Mouse (Mus musculus) MEL (cell line): ENCODE data around the gene Vtcn1. TPM values are rescaled to one million over a fixed set of nuclear protein-coding genes. Genes with fewer than 3 reads are reported as not detected.

Experiments used
- DNase-seq: peaks from one replicate; pipeline ENCODE4 v3.0.0; 2011; ENCODE audit warnings: low read depth, low spot score
- H3K27ac ChIP-seq: 2 replicates; pipeline ENCODE4 v1.5.1; 2012; ENCODE audit warnings: low read depth, mild to moderate bottlenecking, control low read depth, low read length, moderate library complexity; ENCODE audit not compliant: control insufficient read depth
- H3K27me3 ChIP-seq, 2 experiments: fragments of 150-350 bp in 1 of 2; sonication (generic) in 1 of 2; 2 replicates each; pipeline ENCODE4 v1.6.1; 2012; ENCODE audit warnings: low read length in 2 of 2, mild to moderate bottlenecking in 2 of 2, improper control_type of control experiment in 1 of 2, moderate library complexity in 1 of 2; ENCODE audit not compliant: insufficient read depth in 2 of 2, control insufficient read depth in 1 of 2
- H3K36me3 ChIP-seq, 2 experiments: 2 replicates each; pipeline ENCODE4 v1.6.1; 2012 to 2014; ENCODE audit warnings: low read length in 2 of 2, improper control_type of control experiment in 1 of 2, inconsistent platforms in 1 of 2, mild to moderate bottlenecking in 1 of 2; ENCODE audit not compliant: insufficient read depth in 2 of 2, control insufficient read depth in 1 of 2
- H3K4me1 ChIP-seq, 2 experiments: fragments of 150-350 bp in 1 of 2; sonication (generic) in 1 of 2; 2 replicates each; pipeline ENCODE4 v1.6.1; 2012; ENCODE audit warnings: low read length in 2 of 2, improper control_type of control experiment in 1 of 2, mild to moderate bottlenecking in 1 of 2; ENCODE audit not compliant: insufficient read depth in 2 of 2, control insufficient read depth in 1 of 2
- H3K4me3 ChIP-seq, 2 experiments: fragments of 150-350 bp in 1 of 2; sonication (generic) in 1 of 2; 2 replicates each; pipeline ENCODE4 v1.5.1; 2012; ENCODE audit warnings: low read depth in 2 of 2, low read length in 2 of 2, mild to moderate bottlenecking in 2 of 2, moderate library complexity in 2 of 2, control low read depth in 1 of 2, improper control_type of control experiment in 1 of 2; ENCODE audit not compliant: control insufficient read depth in 1 of 2, insufficient read depth in 1 of 2
- H3K79me2 ChIP-seq: 2 replicates; pipeline ENCODE4 v1.6.1; 2012; ENCODE audit warnings: mild to moderate bottlenecking, low read length, moderate library complexity; ENCODE audit not compliant: control insufficient read depth, poor library complexity, insufficient read depth
- H3K9ac ChIP-seq: 2 replicates; pipeline ENCODE4 v1.6.1; 2012; ENCODE audit warnings: low read depth, mild to moderate bottlenecking, control low read depth, low read length, moderate library complexity; ENCODE audit not compliant: control insufficient read depth, poor library complexity, severe bottlenecking
- H3K9me3 ChIP-seq: fragments of 150-350 bp; sonication (generic); replicated peaks from 2 replicates; pipeline ENCODE4 v1.6.1; 2012; ENCODE audit warnings: mild to moderate bottlenecking, low read length, improper control_type of control experiment, moderate library complexity; ENCODE audit not compliant: insufficient read depth
- CHD1 ChIP-seq: IDR thresholded peaks from 2 replicates; pipeline ENCODE4 v1.6.1; 2012; ENCODE audit warnings: low read depth, mild to moderate bottlenecking, inconsistent platforms, low read length, improper control_type of control experiment
- CHD2 ChIP-seq: IDR thresholded peaks from 2 replicates; pipeline ENCODE4 v1.6.1; 2011; ENCODE audit warnings: low read length, improper control_type of control experiment
- CTCF ChIP-seq, 3 experiments: IDR thresholded peaks in 2 of 3; conservative IDR thresholded peaks in 1 of 3; 2 replicates each; pipeline ENCODE4 v1.5.1; 2011 to 2012; ENCODE audit warnings: low read length in 3 of 3, low read depth in 2 of 3, mild to moderate bottlenecking in 2 of 3, improper control_type of control experiment in 1 of 3, inconsistent platforms in 1 of 3, mixed read lengths in 1 of 3, moderate library complexity in 1 of 3; ENCODE audit not compliant: control insufficient read depth in 1 of 3, insufficient read depth in 1 of 3, poor library complexity in 1 of 3, severe bottlenecking in 1 of 3
- EP300 ChIP-seq, 2 experiments: IDR thresholded peaks; 2 replicates each; pipeline ENCODE4 v1.6.1; 2011; ENCODE audit warnings: improper control_type of control experiment in 2 of 2, low read length in 2 of 2, low read depth in 1 of 2, mild to moderate bottlenecking in 1 of 2
- ETS1 ChIP-seq: IDR thresholded peaks from 2 replicates; pipeline ENCODE4 v1.6.1; 2012; ENCODE audit warnings: low read depth, mild to moderate bottlenecking, inconsistent platforms, low read length, improper control_type of control experiment, moderate library complexity
- GATA1 ChIP-seq: IDR thresholded peaks from 2 replicates; pipeline ENCODE4 v1.6.1; 2011; ENCODE audit warnings: low read depth, low read length, improper control_type of control experiment
- HCFC1 ChIP-seq: IDR thresholded peaks from 2 replicates; pipeline ENCODE4 v1.6.1; 2012; ENCODE audit warnings: low read depth, mild to moderate bottlenecking, inconsistent platforms, low read length, improper control_type of control experiment, moderate library complexity
- KAT2A ChIP-seq: conservative IDR thresholded peaks from 2 replicates; pipeline ENCODE4 v1.6.1; 2012; ENCODE audit warnings: low read depth, low read length, improper control_type of control experiment, inconsistent platforms
- MAFK ChIP-seq: IDR thresholded peaks from 2 replicates; pipeline ENCODE4 v1.6.1; 2011; ENCODE audit warnings: low read depth, mild to moderate bottlenecking, low read length, improper control_type of control experiment, borderline replicate concordance
- MAX ChIP-seq: IDR thresholded peaks from 2 replicates; pipeline ENCODE4 v1.6.1; 2011; ENCODE audit warnings: low read length, improper control_type of control experiment
- MAZ ChIP-seq: IDR thresholded peaks from 2 replicates; pipeline ENCODE4 v1.6.1; 2012; ENCODE audit warnings: low read depth, mild to moderate bottlenecking, inconsistent platforms, low read length, improper control_type of control experiment
- MXI1 ChIP-seq: IDR thresholded peaks from 2 replicates; pipeline ENCODE4 v1.6.1; 2011; ENCODE audit warnings: mild to moderate bottlenecking, low read depth, low read length, improper control_type of control experiment
- MYC ChIP-seq: IDR thresholded peaks from 2 replicates; pipeline ENCODE4 v1.6.1; 2011; ENCODE audit warnings: low read depth, mild to moderate bottlenecking, low read length, improper control_type of control experiment, moderate library complexity
- NELFE ChIP-seq: IDR thresholded peaks from 2 replicates; pipeline ENCODE4 v1.6.1; 2011; ENCODE audit warnings: low read depth, low read length, improper control_type of control experiment
- NRF1 ChIP-seq: IDR thresholded peaks from 2 replicates; pipeline ENCODE4 v1.6.1; 2014; ENCODE audit warnings: low read depth, mild to moderate bottlenecking, inconsistent platforms, low read length, improper control_type of control experiment, moderate library complexity; ENCODE audit not compliant: poor library complexity, insufficient read depth, severe bottlenecking
- POLR2A ChIP-seq, 2 experiments: IDR thresholded peaks; 2 replicates each; pipeline ENCODE4 v1.6.1; 2011 to 2012; ENCODE audit warnings: low read length in 2 of 2, mild to moderate bottlenecking in 2 of 2, control low read depth in 1 of 2, improper control_type of control experiment in 1 of 2, low read depth in 1 of 2, moderate library complexity in 1 of 2; ENCODE audit not compliant: control insufficient read depth in 1 of 2, insufficient read depth in 1 of 2, poor library complexity in 1 of 2
- SMC3 ChIP-seq: IDR thresholded peaks from 2 replicates; pipeline ENCODE4 v1.6.1; 2011; ENCODE audit warnings: low read depth, low read length, improper control_type of control experiment
- TBP ChIP-seq: IDR thresholded peaks from 2 replicates; pipeline ENCODE4 v1.8.0; 2011; ENCODE audit warnings: low read depth, low read length, improper control_type of control experiment
- TCF12 ChIP-seq: IDR thresholded peaks from 2 replicates; pipeline ENCODE4 v1.6.1; 2014; ENCODE audit warnings: low read depth, mild to moderate bottlenecking, inconsistent platforms, low read length, improper control_type of control experiment, moderate library complexity
- USF1 ChIP-seq: IDR thresholded peaks from 2 replicates; pipeline ENCODE4 v1.6.1; 2014; ENCODE audit warnings: low read depth, mild to moderate bottlenecking, inconsistent platforms, low read length, improper control_type of control experiment, moderate library complexity
- ZC3H11A ChIP-seq: IDR thresholded peaks from 2 replicates; pipeline ENCODE4 v1.6.1; 2012; ENCODE audit warnings: low read depth, mild to moderate bottlenecking, inconsistent platforms, low read length, improper control_type of control experiment
- ZKSCAN1 ChIP-seq: IDR thresholded peaks from 2 replicates; pipeline ENCODE4 v1.6.1; 2012; ENCODE audit warnings: low read depth, mild to moderate bottlenecking, inconsistent platforms, low read length, improper control_type of control experiment, moderate library complexity
- ZNF384 ChIP-seq: IDR thresholded peaks from 2 replicates; pipeline ENCODE4 v1.6.1; 2012; ENCODE audit warnings: low read depth, mild to moderate bottlenecking, inconsistent platforms, low read length, improper control_type of control experiment
- polyA plus RNA-seq, 2 experiments: library from polyadenylated mRNA; stranded (reverse) in 1 of 2; unstranded in 1 of 2; fragments of >175 nt in 1 of 2; fragments of >200 nt in 1 of 2; gene quantifications; 2 replicates each; pipeline versions ENCODE4 v1.2.1 to v1.2.4; 2012; ENCODE audit warnings: low replicate concordance in 2 of 2, low read depth in 1 of 2; ENCODE audit not compliant: insufficient read length in 2 of 2, insufficient read depth in 1 of 2, missing spikeins in 1 of 2
- total RNA-seq: library from RNA; depleted of rRNA; stranded (reverse); fragments of 300-350 nt; gene quantifications from 2 replicates; pipeline ENCODE4 v1.2.3, GENCODE M21; 2012

Gene Vtcn1
- total and polyA plus RNA-seq, 3 experiments = not detected

GRCm38 (mm10) chr3:100804975-100805374 is 20.3 kb upstream of the Vtcn1 start:
- H3K27me3 ChIP-seq = peaks cover 0 to 2% of the 10 kb centered on the region in 2 experiments; a peak in 1 of 4 replicates
- DNase-seq = no peak
- H3K4me3 ChIP-seq = no peak overlapping the region
- no peak overlapping the region for H3K9ac ChIP-seq
- no peak for TF ChIP-seq MAZ
- no peak for TF ChIP-seq ZC3H11A
- TF ChIP-seq NRF1 = no peak
- TF ChIP-seq GATA1 = no peak
- TF ChIP-seq ZKSCAN1 = no peak
- TF ChIP-seq CHD1 = no peak
- TF ChIP-seq USF1 = no peak
- no peak for TF ChIP-seq TCF12
- TF ChIP-seq MAX = no peak
- no peaks in the 10 kb centered on the region for H3K36me3 ChIP-seq
- H3K4me1 ChIP-seq = no peaks in the 10 kb centered on the region
- no peaks in the 10 kb centered on the region for H3K79me2 ChIP-seq
- H3K27ac ChIP-seq = no peak overlapping the region
- H3K9me3 ChIP-seq = no peaks in the 10 kb centered on the region

- no peak for DNase-seq
- Histone ChIP-seq H3K79me2 (no peaks in the 10 kb centered on the region), H3K4me1 (no peaks in the 10 kb centered on the region), H3K27me3 (peaks cover 0 to 2% of the 10 kb centered on the region in 2 experiments; a peak in 1 of 4 replicates), H3K36me3 (no peaks in the 10 kb centered on the region), H3K9me3 (no peaks in the 10 kb centered on the region), H3K27ac (no peak overlapping the region), H3K4me3 (no peak overlapping the region), H3K9ac (no peak overlapping the region)
- TF ChIP-seq NELFE = no peak
- TF ChIP-seq TCF12 = no peak
- TF ChIP-seq KAT2A = no peak
- no peak for TF ChIP-seq GATA1
- TF ChIP-seq CHD2 = no peak
- no peak for TF ChIP-seq MYC
- TF ChIP-seq MXI1 = no peak
- no peak for TF ChIP-seq POLR2A (IDR thresholded peaks at IDR 0.05; ENCODE audit: control insufficient read depth in 1 of 2, insufficient read depth in 1 of 2, low read depth in 1 of 2, low read length in 2 of 2, poor library complexity in 1 of 2)
- TF ChIP-seq SMC3 = no peak
- no peak for TF ChIP-seq ZKSCAN1
- no peak for TF ChIP-seq ZNF384
- no peak for TF ChIP-seq ETS1
- TF ChIP-seq MAFK = no peak
- no peak for TF ChIP-seq HCFC1
- no peak for TF ChIP-seq TBP
- no peak for TF ChIP-seq CHD1
- no peak for TF ChIP-seq EP300 (IDR thresholded peaks at IDR 0.05; ENCODE audit: low read depth in 1 of 2, low read length in 2 of 2)
- no peak for TF ChIP-seq CTCF (IDR thresholded peaks at IDR 0.05 in 2 of 3, conservative IDR thresholded peaks at IDR 0.05 in 1 of 3; ENCODE audit: control insufficient read depth in 1 of 3, insufficient read depth in 1 of 3, low read depth in 2 of 3, low read length in 3 of 3, poor library complexity in 1 of 3, severe bottlenecking in 1 of 3)
Observed at GRCm38 (mm10) chr3:100805925-100806324, 19.3 kb upstream of the Vtcn1 start.
